Mouse (Mus musculus): ENCODE results near the gene Dnm3. TPM values are rescaled to one million over a fixed set of nuclear protein-coding genes. Genes with fewer than 3 reads are reported as not detected.
"Not testable (repeated sequence)": the region's sequence is repeated elsewhere in the genome, so short reads cannot be mapped to it uniquely, and the experiment has no call there.

The Dnm3 gene
- total RNA-seq, 2 experiments from 2014 or later, result 4.7 to 6.1 TPM

- DNase-seq, result no peak
Measured at GRCm38 (mm10) chr1:162428904-162429303, 48.9 kb downstream of the Dnm3 start.

- DNase-seq, result no peak
Measured at GRCm38 (mm10) chr1:162425930-162426478, 51.8 kb downstream of the Dnm3 start.

- DNase-seq, result no peak
Measured at GRCm38 (mm10) chr1:162422826-162423225, 55.0 kb downstream of the Dnm3 start.

GRCm38 (mm10) chr1:162413791-162414190 is 64.0 kb downstream of the Dnm3 start:
- no peak for DNase-seq

DNA sequence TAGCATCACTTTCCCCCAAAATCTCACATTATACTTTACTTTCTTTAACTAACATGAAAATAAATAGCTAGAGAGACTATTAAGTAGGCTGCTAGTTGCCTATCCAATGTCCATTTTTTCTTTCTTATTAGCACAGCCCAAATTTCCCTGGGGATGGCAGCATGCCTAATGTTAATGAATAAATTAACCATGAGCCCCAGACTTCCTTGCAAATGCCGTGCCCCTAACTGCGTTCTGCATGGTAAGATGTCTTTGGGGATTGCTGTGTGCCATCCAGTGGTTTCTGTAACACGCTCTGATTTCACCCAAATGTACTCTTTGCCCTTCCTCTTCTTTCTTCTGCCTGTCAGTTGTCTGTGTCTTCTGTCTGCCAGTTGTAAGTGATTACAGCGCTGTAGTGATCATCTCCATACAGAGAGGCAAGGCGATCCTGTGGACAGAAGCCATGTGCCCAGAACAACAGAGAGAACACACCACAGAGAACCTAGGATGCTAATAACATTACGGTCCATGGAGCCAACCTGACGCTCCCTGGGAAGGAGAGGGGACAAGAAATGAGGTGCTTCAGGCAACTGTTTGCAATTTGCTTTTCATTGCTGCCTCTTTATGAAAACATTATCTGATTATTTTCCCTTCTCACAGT is 64.9 kb downstream of the Dnm3 start:
- no peak for DNase-seq

DNA sequence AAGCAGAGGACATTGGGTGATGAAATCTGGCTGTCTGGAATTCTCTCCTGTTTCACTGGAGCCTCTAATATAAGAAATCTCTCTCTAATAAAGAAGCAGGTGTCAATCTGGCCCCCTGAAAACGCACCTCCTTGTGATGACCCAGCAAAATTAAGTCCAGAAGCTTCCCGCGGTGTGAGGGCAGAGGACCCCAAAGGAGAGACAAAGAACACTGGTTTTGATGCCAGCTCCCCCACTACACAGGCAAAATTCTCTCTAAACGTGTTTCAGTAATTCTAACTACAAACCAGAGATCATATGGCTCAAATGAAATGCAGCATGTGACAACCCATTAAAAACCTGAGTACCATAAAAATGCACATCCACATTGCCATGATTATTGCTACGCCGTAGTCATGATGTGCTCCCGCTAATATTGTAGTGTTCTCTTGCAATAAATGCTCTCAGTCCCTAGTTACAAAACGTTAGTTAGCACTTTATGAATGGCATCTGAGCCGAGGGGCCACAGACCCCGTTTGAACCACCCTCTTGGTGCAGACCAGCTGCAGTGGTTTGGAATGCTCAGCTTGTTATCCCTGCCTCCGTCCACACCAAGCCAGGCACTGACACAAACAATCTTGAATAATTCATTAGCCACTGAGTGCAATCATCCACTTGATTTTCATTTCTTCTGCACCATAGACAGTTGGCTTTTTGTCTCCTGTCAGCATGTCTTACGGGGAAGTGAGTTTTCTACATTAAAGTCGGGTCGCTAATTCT is 67.4 kb downstream of the Dnm3 start:
- DNase-seq, result no peak

- peak; percentile 29 to 62 for DNase-seq
Measured at GRCm38 (mm10) chr1:162394549-162394948, 83.3 kb downstream of the Dnm3 start.

- DNase-seq, result peak; percentile 15 to 48
Measured at GRCm38 (mm10) chr1:162388442-162389165, 89.2 kb downstream of the Dnm3 start.

GRCm38 (mm10) chr1:162373068-162373467 is 104.8 kb downstream of the Dnm3 start:
- not testable (repeated sequence) for DNase-seq

- no peak for DNase-seq
Measured at GRCm38 (mm10) chr1:162369726-162370125, 108.1 kb downstream of the Dnm3 start.

GRCm38 (mm10) chr1:162361978-162362377 is 115.9 kb downstream of the Dnm3 start:
- peak; percentile 12 to 22 for DNase-seq

- peak; percentile 21 to 48 for DNase-seq
Measured at GRCm38 (mm10) chr1:162359270-162359669, 118.6 kb downstream of the Dnm3 start.

DNA sequence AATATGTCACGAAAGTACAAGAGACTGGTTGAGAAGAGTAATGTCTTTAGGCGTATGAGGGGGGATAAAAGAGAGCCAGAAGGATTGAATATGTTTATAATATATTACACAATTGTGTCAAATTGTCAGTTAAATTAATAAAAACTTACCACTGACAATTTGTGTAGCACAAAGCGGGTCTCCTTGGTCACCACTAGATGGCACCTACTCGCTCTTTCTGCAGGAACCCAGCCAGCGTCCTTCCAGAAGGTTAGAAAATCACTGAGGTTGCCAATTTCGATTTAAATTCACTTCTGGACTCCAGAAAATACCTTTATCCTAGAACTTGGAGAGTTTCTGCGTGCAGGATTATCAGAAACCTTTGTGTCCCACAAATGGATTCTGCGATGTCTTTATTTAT is 119.8 kb downstream of the Dnm3 start:
- peak; percentile 42 to 62 for DNase-seq

GRCm38 (mm10) chr1:162356481-162356880 is 121.4 kb downstream of the Dnm3 start:
- no peak for DNase-seq

DNA sequence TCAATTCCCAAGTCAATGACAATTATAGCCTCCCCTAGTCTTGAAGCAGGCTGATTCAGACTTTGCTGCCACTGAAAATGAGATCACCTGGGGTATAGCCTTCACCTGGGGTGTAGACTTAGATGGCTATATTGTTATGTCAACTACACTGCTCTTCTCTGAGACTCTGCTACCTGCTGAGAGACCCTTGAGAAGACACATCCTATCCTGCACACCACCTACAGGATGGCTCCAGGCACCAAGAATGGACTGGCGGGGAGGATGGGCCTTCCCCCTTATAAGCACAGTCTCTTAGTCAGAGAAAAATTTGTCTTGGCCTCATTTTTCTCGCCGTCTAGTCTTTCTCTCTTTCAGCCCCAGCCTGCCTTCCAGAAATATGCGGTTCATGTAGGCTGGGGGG is 123.1 kb downstream of the Dnm3 start:
- DNase-seq, result no peak

DNA sequence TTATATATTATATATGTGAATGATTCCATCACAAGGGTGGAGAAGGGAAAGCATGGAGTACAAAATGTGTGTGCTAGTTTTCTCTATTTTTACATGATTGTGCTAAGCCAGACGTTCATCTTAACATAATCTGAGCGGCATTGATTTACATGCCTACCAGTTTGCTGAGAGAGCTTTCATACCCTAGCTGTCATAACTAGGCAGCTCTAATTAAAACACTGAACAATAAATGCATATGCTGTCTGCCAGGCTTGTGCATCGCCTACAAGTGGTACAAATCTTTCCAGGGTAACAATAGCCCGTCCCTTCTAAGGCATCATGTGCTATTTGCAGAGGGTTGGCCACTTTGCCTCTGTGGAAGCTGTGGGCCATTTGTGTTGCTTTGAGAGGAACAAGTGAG is 124.0 kb downstream of the Dnm3 start:
- DNase-seq, result no peak

GRCm38 (mm10) chr1:162349306-162349705 is 128.5 kb downstream of the Dnm3 start:
- no peak for DNase-seq

DNA sequence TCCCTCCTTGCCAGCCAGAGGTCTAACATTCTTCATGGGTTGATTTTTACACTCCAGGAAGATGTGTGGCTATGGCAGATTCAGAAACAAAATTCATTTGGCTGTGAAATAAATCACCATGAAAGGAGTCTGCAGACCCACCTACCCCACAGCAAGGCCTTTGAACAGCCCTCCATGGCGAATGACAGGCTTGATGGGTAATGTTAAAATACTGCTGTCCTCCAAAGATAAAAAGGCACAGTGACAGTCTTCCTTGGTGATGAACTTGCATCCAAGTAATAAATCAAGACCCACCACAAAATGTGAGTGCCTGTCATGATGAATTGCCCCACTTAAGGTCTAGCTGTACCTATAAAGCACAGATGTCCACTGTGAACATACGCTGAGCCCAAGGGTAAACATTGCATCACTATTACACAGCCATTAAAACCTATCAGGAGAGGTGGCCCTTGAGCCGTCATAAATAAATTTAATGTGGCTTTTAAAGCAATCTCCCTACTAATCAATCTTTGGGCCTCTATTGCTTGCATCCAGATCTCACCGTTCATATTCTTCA is 131.3 kb downstream of the Dnm3 start:
- DNase-seq, result no peak

DNA sequence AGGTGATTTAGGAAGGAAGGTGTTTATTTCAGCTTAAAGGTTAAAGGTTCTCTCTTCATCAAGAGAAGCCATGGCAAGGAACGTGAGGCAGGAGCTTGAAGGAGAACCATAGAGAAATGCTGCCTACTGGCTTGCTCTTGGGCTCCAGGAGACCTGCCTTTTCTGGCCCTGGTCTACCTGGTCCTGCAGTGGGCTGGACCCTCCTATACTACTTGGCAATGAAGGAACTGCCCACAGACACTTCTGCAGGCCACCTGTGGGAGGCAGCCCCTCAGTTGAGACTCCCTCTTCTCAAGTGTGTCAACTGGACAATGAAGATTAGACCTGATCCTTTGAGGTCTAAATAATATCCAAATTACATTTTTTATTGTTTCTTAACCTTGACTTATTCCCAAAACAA is 140.7 kb downstream of the Dnm3 start:
- no peak for DNase-seq

DNA sequence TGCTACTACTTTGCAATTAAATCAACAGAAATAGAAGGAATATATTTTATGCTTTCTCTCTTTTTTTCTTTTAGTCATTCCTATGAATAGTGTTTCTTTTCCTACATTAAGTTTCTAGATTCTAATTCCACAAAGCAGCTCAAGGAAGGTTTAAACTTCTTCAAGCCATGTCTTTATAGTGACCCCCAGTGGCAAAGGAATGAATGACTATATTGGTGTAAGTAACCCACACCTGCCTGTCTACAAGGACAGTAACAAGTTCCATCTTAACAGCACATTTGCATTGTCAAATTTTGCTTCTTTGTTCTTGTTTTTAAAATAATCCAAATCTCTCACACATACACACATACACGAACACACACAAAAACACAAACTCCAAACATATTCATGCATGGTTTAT is 141.2 kb downstream of the Dnm3 start:
- DNase-seq, result peak; percentile 17 to 57

- DNase-seq, result no peak
Measured at GRCm38 (mm10) chr1:162336224-162336623, 141.6 kb downstream of the Dnm3 start.

- peak; percentile 10 to 14 for DNase-seq
Measured at GRCm38 (mm10) chr1:162328673-162329072, 149.2 kb downstream of the Dnm3 start.

GRCm38 (mm10) chr1:162327631-162328030 is 150.2 kb downstream of the Dnm3 start:
- no peak for DNase-seq

All from heart, adult 18-20 months (tissue).